Mouse (Mus musculus) frontal cortex, postnatal 36 days (tissue): Measurements from ENCODE around the gene Sall4.

Source experiments
- DNase-seq, 2 experiments: peaks; one replicate each; pipeline ENCODE4 v3.0.0; 2022; ENCODE audit warnings: low spot score in 2 of 2

Gene Sall4

GRCm38 (mm10) chr2:168767582-168767981 lies at the start of gene Sall4:
Sall4 (minus strand) TSS chr2:168767943.
- no peak for DNase-seq

GRCm38 (mm10) chr2:168813243-168813642 lies 45.5 kb upstream of the Sall4 start:
- no peak for DNase-seq

GRCm38 (mm10) chr2:168809895-168810294 lies 42.2 kb upstream of the Sall4 start:
- DNase-seq, result no peak

- no peak for DNase-seq
Observed at GRCm38 (mm10) chr2:168807681-168808080, 39.9 kb upstream of the Sall4 start.

GRCm38 (mm10) chr2:168803849-168804248 lies 36.1 kb upstream of the Sall4 start:
- no peak for DNase-seq

- DNase-seq, result no peak
Observed at GRCm38 (mm10) chr2:168799326-168799725, 31.6 kb upstream of the Sall4 start.

GRCm38 (mm10) chr2:168798921-168799320 lies 31.2 kb upstream of the Sall4 start:
- DNase-seq, result no peak

GRCm38 (mm10) chr2:168791115-168791802 lies 23.5 kb upstream of the Sall4 start:
- DNase-seq, result no peak

GRCm38 (mm10) chr2:168786174-168786573 lies 18.4 kb upstream of the Sall4 start:
- DNase-seq, result no peak

GRCm38 (mm10) chr2:168780596-168780995 lies 12.9 kb upstream of the Sall4 start:
- DNase-seq, result no peak

GRCm38 (mm10) chr2:168780024-168780423 lies 12.3 kb upstream of the Sall4 start:
- no peak for DNase-seq

GRCm38 (mm10) chr2:168777481-168777880 lies 9.7 kb upstream of the Sall4 start:
- no peak for DNase-seq

GRCm38 (mm10) chr2:168776238-168776637 lies 8.5 kb upstream of the Sall4 start:
- no peak for DNase-seq

GRCm38 (mm10) chr2:168769259-168769658 lies 1.5 kb upstream of the Sall4 start:
- no peak for DNase-seq

- no peak for DNase-seq
Observed at GRCm38 (mm10) chr2:168766538-168767361, 993 bp downstream of the Sall4 start.

- DNase-seq, result no peak
Observed at GRCm38 (mm10) chr2:168765696-168766537, 1.8 kb downstream of the Sall4 start.

GRCm38 (mm10) chr2:168765065-168765681 lies 2.6 kb downstream of the Sall4 start:
- peak; percentile 22 to 43 for DNase-seq

- DNase-seq, result no peak
Observed at GRCm38 (mm10) chr2:168764460-168764867, 3.3 kb downstream of the Sall4 start.

- DNase-seq, result no peak
Observed at GRCm38 (mm10) chr2:168763785-168764184, 4.0 kb downstream of the Sall4 start.

- DNase-seq, result no peak
Observed at GRCm38 (mm10) chr2:168762411-168762815, 5.3 kb downstream of the Sall4 start.

GRCm38 (mm10) chr2:168761954-168762353 lies 5.8 kb downstream of the Sall4 start:
- DNase-seq, result no peak

- DNase-seq, result no peak
Observed at GRCm38 (mm10) chr2:168761141-168761540, 6.6 kb downstream of the Sall4 start.
